Mouse (Mus musculus) limb, embryonic 10.5 days (tissue): ENCODE measurements around the gene Mkln1. TPM values are rescaled to one million over a fixed set of nuclear protein-coding genes. Genes with fewer than 3 reads are reported as not detected.

Source experiments
- DNase-seq: peaks from one replicate; pipeline ENCODE4 v3.0.0-alpha.2; 2017; ENCODE audit warnings: low spot score
- H3K27ac ChIP-seq: fragments of 300-500 bp; sonication (generic); 2 replicates; pipeline ENCODE4 v1.5.1; 2016; ENCODE audit warnings: mild to moderate bottlenecking
- H3K27me3 ChIP-seq: fragments of 300-500 bp; sonication (generic); 2 replicates; pipeline ENCODE4 v1.6.1; 2016; ENCODE audit warnings: low read depth, mild to moderate bottlenecking; ENCODE audit not compliant: poor library complexity, severe bottlenecking
- H3K36me3 ChIP-seq: fragments of 300-500 bp; sonication (generic); 2 replicates; pipeline ENCODE4 v1.6.1; 2016; ENCODE audit warnings: mild to moderate bottlenecking, moderate library complexity
- H3K4me1 ChIP-seq: fragments of 300-500 bp; sonication (generic); 2 replicates; pipeline ENCODE4 v1.6.1; 2016
- H3K4me3 ChIP-seq: fragments of 300-500 bp; sonication (generic); 2 replicates; pipeline ENCODE4 v1.5.1; 2016; ENCODE audit warnings: mild to moderate bottlenecking, moderate library complexity
- H3K9me3 ChIP-seq: fragments of 300-500 bp; sonication (generic); replicated peaks from 2 replicates; pipeline ENCODE4 v1.6.1; 2016; ENCODE audit warnings: mild to moderate bottlenecking
- WGBS: fragments of 180-500 bp; shearing (Covaris S2); methylation state at CpG from one replicate; pipeline ENCODE4 v1.1.7; 2016; 5-methylcytosine and 5-hydroxymethylcytosine counted together
- polyA plus RNA-seq: library from polyadenylated mRNA; unstranded; fragments of >200 nt; fragmentation: Nextera tagmentation; extraction: Ambion mirVana; gene quantifications from 2 replicates; pipeline ENCODE4 v1.2.1, GENCODE M21; 2016

Mkln1 gene
- polyA plus RNA-seq, 1 experiment from 2014 or later = 210 TPM

GRCm38 (mm10) chr6:31499836-31500235 is 101.3 kb downstream of the Mkln1 start:
- no peak overlapping the region for H3K27ac ChIP-seq
- DNase-seq = no peak
- no peak overlapping the region for H3K4me3 ChIP-seq
- no peaks in the 10 kb centered on the region for H3K27me3 ChIP-seq
- WGBS = 94% methylated on average over 10 of the region's 10 CpGs
- H3K4me1 ChIP-seq = no peaks in the 10 kb centered on the region
- peaks cover 68% of the 10 kb centered on the region for H3K36me3 ChIP-seq
- H3K9me3 ChIP-seq = no peaks in the 10 kb centered on the region

GRCm38 (mm10) chr6:31500260-31500659 is 101.7 kb downstream of the Mkln1 start:
- no peaks in the 10 kb centered on the region for H3K9me3 ChIP-seq
- no peaks in the 10 kb centered on the region for H3K4me1 ChIP-seq
- no peak overlapping the region for H3K27ac ChIP-seq
- H3K4me3 ChIP-seq = no peak overlapping the region
- no peak for DNase-seq
- WGBS = 94% methylated on average over 2 of the region's 2 CpGs
- H3K36me3 ChIP-seq = peaks cover 66% of the 10 kb centered on the region
- no peaks in the 10 kb centered on the region for H3K27me3 ChIP-seq

GRCm38 (mm10) chr6:31500691-31501090 is 102.2 kb downstream of the Mkln1 start:
- Histone ChIP-seq H3K4me1 (no peaks in the 10 kb centered on the region), H3K27ac (no peak overlapping the region), H3K4me3 (no peak overlapping the region), H3K36me3 (peaks cover 64% of the 10 kb centered on the region), H3K27me3 (no peaks in the 10 kb centered on the region), H3K9me3 (no peaks in the 10 kb centered on the region)
- DNase-seq = no peak

GRCm38 (mm10) chr6:31502614-31503013 is 104.1 kb downstream of the Mkln1 start:
- Histone ChIP-seq H3K4me3 (no peak overlapping the region), H3K36me3 (peaks cover 49% of the 10 kb centered on the region), H3K27ac (no peak overlapping the region), H3K27me3 (no peaks in the 10 kb centered on the region), H3K4me1 (no peaks in the 10 kb centered on the region), H3K9me3 (no peaks in the 10 kb centered on the region)
- 98% methylated on average over 2 of the region's 2 CpGs for WGBS
- DNase-seq = no peak

- H3K36me3 ChIP-seq = peaks cover 7% of the 10 kb centered on the region; the same call in 1 of the 2 replicates
- no peaks in the 10 kb centered on the region for H3K4me1 ChIP-seq
- H3K27me3 ChIP-seq = no peaks in the 10 kb centered on the region
- no peak for DNase-seq
- no peaks in the 10 kb centered on the region for H3K9me3 ChIP-seq
- 87% methylated on average over 6 of the region's 6 CpGs for WGBS
- H3K4me3 ChIP-seq = no peak overlapping the region
- H3K27ac ChIP-seq = no peak overlapping the region
Observed at GRCm38 (mm10) chr6:31513726-31514125, 115.2 kb downstream of the Mkln1 start.

- H3K4me1 ChIP-seq = peaks cover 8% of the 10 kb centered on the region
- no peak for DNase-seq
- no peaks in the 10 kb centered on the region for H3K9me3 ChIP-seq
- 89% methylated on average over 9 of the region's 9 CpGs for WGBS
- no peak overlapping the region for H3K4me3 ChIP-seq
- H3K36me3 ChIP-seq = peaks cover 5% of the 10 kb centered on the region; the same call in 1 of the 2 replicates
- no peak overlapping the region for H3K27ac ChIP-seq
- no peaks in the 10 kb centered on the region for H3K27me3 ChIP-seq
Observed at GRCm38 (mm10) chr6:31517681-31518337, 119.3 kb downstream of the Mkln1 start.

- Histone ChIP-seq H3K36me3 (peaks cover 4% of the 10 kb centered on the region; the same call in 1 of the 2 replicates), H3K9me3 (no peaks in the 10 kb centered on the region), H3K4me1 (peaks cover 14% of the 10 kb centered on the region), H3K4me3 (no peak overlapping the region), H3K27ac (no peak overlapping the region), H3K27me3 (no peaks in the 10 kb centered on the region)
- no peak for DNase-seq
- WGBS = 99% methylated on average over 2 of the region's 2 CpGs
Observed at GRCm38 (mm10) chr6:31518338-31518698, 119.8 kb downstream of the Mkln1 start.

GRCm38 (mm10) chr6:31519001-31519471 is 120.5 kb downstream of the Mkln1 start:
- DNase-seq = no peak
- H3K36me3 ChIP-seq = no peaks in the 10 kb centered on the region; the same call in 1 of the 2 replicates

GRCm38 (mm10) chr6:31520486-31521215 is 122.1 kb downstream of the Mkln1 start:
- H3K36me3 ChIP-seq = peaks cover 3% of the 10 kb centered on the region; the same call in 1 of the 2 replicates
- peaks cover 14% of the 10 kb centered on the region for H3K4me1 ChIP-seq
- WGBS = 81% methylated on average over 7 of the region's 7 CpGs
- H3K9me3 ChIP-seq = no peaks in the 10 kb centered on the region
- no peak overlapping the region for H3K27ac ChIP-seq
- no peaks in the 10 kb centered on the region for H3K27me3 ChIP-seq
- H3K4me3 ChIP-seq = no peak overlapping the region
- DNase-seq = no peak

More at GRCm38 (mm10) chr6:31519001-31519471, 120.5 kb downstream of the Mkln1 start:
- WGBS = 67% methylated on average over 8 of the region's 8 CpGs
- Histone ChIP-seq H3K4me3 (no peak overlapping the region), H3K27me3 (no peaks in the 10 kb centered on the region), H3K4me1 (peaks cover 14% of the 10 kb centered on the region), H3K27ac (no peak overlapping the region), H3K9me3 (no peaks in the 10 kb centered on the region)

GRCm38 (mm10) chr6:31521491-31522355 is 123.2 kb downstream of the Mkln1 start:
- 92% methylated on average over 8 of the region's 8 CpGs for WGBS

GRCm38 (mm10) chr6:31522478-31522877 is 123.9 kb downstream of the Mkln1 start:
- H3K36me3 ChIP-seq = peaks cover 3% of the 10 kb centered on the region; the same call in 1 of the 2 replicates
- no peaks in the 10 kb centered on the region for H3K9me3 ChIP-seq
- no peak overlapping the region for H3K4me3 ChIP-seq
- WGBS = 59% methylated on average over 4 of the region's 4 CpGs
- peaks cover 14% of the 10 kb centered on the region for H3K4me1 ChIP-seq
- no peak overlapping the region for H3K27ac ChIP-seq
- DNase-seq = no peak
- no peaks in the 10 kb centered on the region for H3K27me3 ChIP-seq

More at GRCm38 (mm10) chr6:31521491-31522355, 123.2 kb downstream of the Mkln1 start:
- Histone ChIP-seq H3K9me3 (no peaks in the 10 kb centered on the region), H3K36me3 (peaks cover 3% of the 10 kb centered on the region; the same call in 1 of the 2 replicates), H3K4me1 (peaks cover 14% of the 10 kb centered on the region), H3K27ac (no peak overlapping the region), H3K4me3 (no peak overlapping the region), H3K27me3 (no peaks in the 10 kb centered on the region)
- no peak for DNase-seq

- Histone ChIP-seq H3K36me3 (peaks cover 3% of the 10 kb centered on the region; the same call in 1 of the 2 replicates), H3K9me3 (no peaks in the 10 kb centered on the region), H3K4me3 (no peak overlapping the region), H3K4me1 (peaks cover 14% of the 10 kb centered on the region), H3K27me3 (no peaks in the 10 kb centered on the region), H3K27ac (no peak overlapping the region)
- DNase-seq = no peak
- WGBS = 82% methylated on average over 5 of the region's 5 CpGs
Observed at GRCm38 (mm10) chr6:31523039-31523438, 124.5 kb downstream of the Mkln1 start.
